Mouse (Mus musculus) skeletal muscle tissue, adult 2 months (tissue): ENCODE data around the gene Cdr2.
"Not testable (repeated sequence)": the region's sequence is repeated elsewhere in the genome, so short reads cannot be mapped to it uniquely, and the experiment has no call there.

Source experiments
- DNase-seq: peaks from one replicate; pipeline ENCODE4 v3.0.0-alpha.2; 2012; ENCODE audit warnings: low read depth, low spot score

Gene Cdr2

GRCm38 (mm10) chr7:120982200-120982841, at the start of gene Cdr2, which contains the start of gene Mfsd13b:
Gene Cdr2, minus strand, starts transcription at chr7:120982312.
Gene Mfsd13b, plus strand, starts transcription at chr7:120982509.
- peak; percentile 96 for DNase-seq

DNA sequence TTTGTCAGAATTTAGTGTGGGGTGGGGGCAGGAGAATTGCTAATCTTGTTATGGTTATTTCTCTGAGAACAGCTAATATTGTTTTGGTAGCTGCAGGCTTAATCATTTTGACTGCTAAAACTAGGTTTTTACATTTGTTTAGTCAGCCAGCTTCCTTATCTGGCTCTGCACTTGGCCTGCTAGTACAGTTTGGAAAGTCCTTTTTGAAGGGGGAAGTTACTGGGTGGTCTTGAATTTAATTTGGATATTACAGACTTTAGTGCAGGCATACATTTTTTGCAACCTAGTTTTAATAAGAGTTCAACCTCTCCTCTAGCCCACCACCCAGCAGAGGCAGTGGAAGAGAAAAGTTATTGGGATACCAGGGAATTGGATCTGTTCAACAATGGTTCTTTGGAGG, 47.8 kb upstream of the Cdr2 start:
- not testable (repeated sequence) for DNase-seq

DNA sequence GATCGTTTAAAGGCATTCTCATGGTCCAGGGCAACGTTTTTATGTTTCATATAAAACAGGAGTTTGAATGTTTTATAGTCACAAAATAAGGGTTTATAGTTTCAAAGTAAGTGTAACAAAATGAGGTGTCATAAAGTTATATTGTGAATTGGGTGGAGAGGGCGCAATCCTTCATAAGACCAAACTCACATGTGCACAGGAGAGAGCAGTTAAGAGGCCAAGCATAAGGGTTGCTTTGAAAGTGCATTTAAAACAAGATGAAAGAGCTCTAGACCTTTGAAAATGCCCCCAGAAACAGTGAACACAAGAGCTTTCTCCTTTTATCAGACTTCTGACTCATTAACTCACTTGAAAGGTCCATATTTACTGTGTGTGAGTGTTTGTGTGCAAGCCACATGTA, 44.2 kb upstream of the Cdr2 start:
- no peak for DNase-seq

GRCm38 (mm10) chr7:121025221-121026008, 43.3 kb upstream of the Cdr2 start:
- no peak for DNase-seq

DNA sequence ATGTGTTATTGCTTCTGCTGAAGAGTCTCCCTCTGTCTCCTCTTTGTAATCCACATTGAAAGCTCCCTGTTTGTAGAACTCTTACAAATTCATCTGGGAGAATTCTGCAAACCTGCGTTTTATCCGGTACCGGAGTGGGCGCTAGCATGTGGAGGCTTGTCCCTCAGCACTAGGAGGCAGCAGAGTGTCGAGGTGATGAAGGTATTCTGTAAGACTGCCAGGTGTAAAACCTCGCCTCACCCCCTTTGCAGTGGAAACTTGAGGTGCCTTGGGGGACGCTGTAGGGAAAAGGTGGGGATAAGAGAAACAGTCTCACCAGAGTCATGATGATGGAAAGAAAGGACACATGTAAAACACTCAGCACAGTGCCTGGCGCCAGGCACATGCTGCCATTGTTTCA, 38.2 kb upstream of the Cdr2 start:
- DNase-seq, result no peak

DNA sequence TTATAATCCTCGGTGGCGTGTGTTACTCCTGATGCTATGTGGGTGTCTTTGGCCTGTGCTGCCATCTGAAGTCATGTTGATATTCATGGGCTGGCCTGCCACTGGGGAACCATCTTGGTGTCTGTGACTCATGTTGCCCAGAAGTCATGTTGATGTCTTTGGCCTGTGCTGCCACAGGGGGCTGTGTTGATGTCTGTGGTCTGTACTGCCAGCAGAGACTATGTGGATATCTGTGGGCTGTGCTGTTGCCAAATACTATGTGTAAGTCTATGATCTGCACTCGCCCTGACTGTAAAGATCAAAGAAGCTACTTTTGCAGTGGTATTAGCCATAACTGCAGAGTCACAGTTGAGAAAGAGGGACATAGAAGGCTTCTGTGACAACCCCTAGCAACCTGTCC, 36.7 kb upstream of the Cdr2 start:
- DNase-seq, result no peak

DNA sequence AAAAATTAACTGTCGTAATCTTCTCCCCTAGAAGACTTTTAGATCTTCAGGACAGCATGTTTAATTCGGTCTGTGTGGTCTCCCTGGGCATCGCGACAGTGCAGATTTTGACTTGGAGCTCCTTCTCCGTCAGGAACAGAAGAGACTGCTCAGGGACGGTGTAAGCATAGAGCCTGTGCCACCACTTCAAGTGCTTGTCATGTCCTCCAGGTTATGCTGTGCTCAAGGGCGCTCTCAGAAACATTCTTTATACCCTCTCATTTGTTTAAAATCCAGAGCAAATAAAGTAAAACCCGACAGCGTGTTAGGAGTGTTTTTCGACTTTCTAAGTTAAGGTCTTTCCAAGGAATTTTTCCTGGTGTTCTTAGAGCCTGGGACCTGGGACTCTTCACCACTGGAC, 32.4 kb upstream of the Cdr2 start:
- no peak for DNase-seq

- no peak for DNase-seq
Measured at GRCm38 (mm10) chr7:121011794-121012689, 29.9 kb upstream of the Cdr2 start.

GRCm38 (mm10) chr7:121003793-121004418, 21.8 kb upstream of the Cdr2 start:
- DNase-seq, result no peak

GRCm38 (mm10) chr7:121002407-121002928, 20.4 kb upstream of the Cdr2 start:
- DNase-seq, result no peak

DNA sequence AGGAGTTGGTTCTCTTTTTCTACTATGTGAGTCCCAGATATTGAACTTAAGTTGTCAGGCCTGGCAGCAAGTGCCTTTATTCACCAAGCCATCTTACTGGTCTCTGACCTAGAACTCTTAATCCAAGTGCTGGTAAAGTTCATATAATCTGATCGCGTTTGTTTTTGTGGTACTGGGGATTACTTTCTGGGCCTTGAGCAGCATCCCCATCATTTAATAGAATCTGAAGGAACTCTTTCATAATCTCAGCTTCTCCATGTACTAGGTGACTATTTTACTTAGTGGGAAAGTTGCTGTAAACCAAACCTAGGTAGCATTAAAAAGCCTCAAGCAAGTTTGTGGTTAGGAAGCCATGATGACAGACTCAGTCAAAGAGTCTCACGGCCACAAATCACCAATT, 19.8 kb upstream of the Cdr2 start:
- no peak for DNase-seq

DNA sequence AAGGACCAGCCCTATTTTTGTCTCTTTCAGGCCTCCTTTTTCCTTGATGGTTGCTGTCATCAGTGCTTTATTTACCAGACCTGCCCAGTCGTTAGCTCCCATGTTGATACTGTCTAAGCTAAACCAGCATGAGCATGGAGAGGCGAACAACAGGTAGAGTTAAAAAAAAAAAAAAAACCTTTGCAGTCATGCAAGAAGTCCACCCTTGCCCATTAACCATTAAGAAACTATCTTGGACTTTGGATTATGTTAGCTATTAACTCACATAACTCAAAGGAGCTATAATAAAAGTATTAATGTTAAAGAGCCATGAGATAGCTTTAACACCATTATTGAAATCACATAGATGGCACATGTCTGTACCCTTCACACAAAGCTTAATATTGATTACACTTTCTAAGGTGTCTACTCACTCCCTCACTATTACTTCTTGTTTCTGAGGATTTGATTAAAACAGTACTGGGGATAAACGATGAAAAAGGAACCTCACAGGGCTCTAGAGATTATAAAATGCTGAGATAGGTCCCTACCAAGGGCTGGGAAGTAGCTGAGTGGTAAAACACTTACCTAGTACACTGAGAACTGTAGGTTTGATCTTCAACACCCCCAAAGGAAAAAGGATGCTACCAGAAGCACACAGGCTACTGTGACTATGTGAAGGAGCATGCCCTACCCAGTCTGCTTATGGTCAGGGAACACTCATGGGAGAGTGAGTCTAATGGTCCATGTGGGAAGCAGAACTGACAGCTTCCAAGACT, 18.1 kb upstream of the Cdr2 start:
- DNase-seq, result no peak

GRCm38 (mm10) chr7:120999021-120999530, 17.0 kb upstream of the Cdr2 start:
- no peak for DNase-seq

GRCm38 (mm10) chr7:120991191-120991590, 9.1 kb upstream of the Cdr2 start:
- no peak for DNase-seq

- DNase-seq, result no peak
Measured at GRCm38 (mm10) chr7:120982968-120983367, 856 bp upstream of the Cdr2 start.

DNA sequence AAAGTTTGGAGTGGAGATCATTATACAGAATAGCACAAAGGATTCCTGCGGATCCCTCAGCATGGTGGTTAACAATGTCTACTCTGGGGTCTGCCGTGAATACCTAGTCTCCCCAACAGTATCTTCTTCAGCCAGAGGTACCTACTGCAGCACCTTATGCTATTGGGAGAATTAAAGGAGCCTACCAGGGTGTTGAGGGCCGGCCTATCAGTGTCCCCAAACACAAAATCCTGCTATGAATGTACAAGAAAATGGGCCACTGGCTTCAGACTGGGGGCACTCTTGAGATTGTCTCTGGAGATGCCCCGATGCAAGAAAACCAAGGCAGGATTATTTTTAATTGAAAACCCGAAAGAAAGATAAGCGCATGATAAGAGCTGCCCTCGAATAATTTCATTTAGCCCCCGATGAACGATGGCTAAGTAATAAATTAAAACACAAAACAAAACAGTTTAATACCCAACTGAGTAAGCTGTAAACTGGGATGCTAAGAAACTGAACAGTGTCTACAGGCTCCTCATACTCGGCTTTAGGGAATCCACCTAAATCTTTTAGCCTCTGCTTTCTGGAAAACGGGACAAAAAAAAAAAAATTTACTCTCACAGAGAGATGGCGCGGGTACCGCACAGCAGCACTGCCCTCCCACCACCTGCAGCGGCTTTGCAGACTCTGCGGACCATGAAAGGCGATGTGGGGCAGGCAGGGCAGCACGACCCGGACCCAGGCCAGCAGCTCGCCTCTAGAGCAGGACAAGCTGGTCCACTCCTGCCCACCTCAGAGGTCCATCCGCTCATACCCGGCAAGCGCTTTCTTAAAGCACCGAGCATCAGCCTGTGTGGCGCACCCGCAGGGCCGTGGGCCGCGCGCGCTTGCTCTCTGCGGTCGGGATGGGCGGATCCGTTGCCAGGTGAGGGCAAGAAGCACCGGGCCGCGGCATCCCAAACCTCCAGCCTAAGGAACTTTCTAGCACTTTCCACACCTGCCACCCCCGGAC, 884 bp downstream of the Cdr2 start:
- DNase-seq, result no peak

GRCm38 (mm10) chr7:120980041-120980440, 2.1 kb downstream of the Cdr2 start:
- DNase-seq, result no peak

GRCm38 (mm10) chr7:120977063-120977462, 5.0 kb downstream of the Cdr2 start:
- peak; percentile 38 for DNase-seq

- no peak for DNase-seq
Measured at GRCm38 (mm10) chr7:120974001-120974400, 8.1 kb downstream of the Cdr2 start.
